In genomic region chr11:99039782-99040181, GRCm38 (mm10) we compare ENCODE assay signal across 8 mouse cellular contexts. TPM values are rescaled to one million over a fixed set of nuclear protein-coding genes. Genes with fewer than 3 reads are reported as not detected.
DNase-seq lines count a peak whose midpoint lies in the region; ATAC-seq and TF ChIP-seq lines count a peak whose summit lies in the region.

No protein-coding gene starts in this region.

- 0 out of 2 replicates have a peak, but pooled peaks cover 4% of the 10 kb centered on the region for H3K36me3 ChIP-seq in embryonic facial prominence, embryonic 12.5 days
- H3K36me3 ChIP-seq in limb, embryonic 15.5 days, result no peaks in the 10 kb centered on the region
- no peaks in the 10 kb centered on the region for H3K36me3 ChIP-seq in midbrain, postnatal 0 days (ENCODE audit: insufficient read depth, low read length)

- peak overlapping the region; percentile 96 for H3K9ac ChIP-seq in embryonic facial prominence, embryonic 12.5 days
- peak overlapping the region; percentile 97 for H3K9ac ChIP-seq in limb, embryonic 15.5 days
- H3K9ac ChIP-seq in midbrain, postnatal 0 days (replicated peaks; ENCODE audit: low read length, poor library complexity, severe bottlenecking), result peak overlapping the region; percentile 59

- peak; percentile 65; the same call in 1 of the 2 replicates for ATAC-seq in embryonic facial prominence, embryonic 12.5 days (ENCODE audit: insufficient number of reproducible peaks, insufficient read depth, low FRiP score, low TSS enrichment)
- ATAC-seq in limb, embryonic 15.5 days (ENCODE audit: insufficient number of reproducible peaks, low FRiP score, low TSS enrichment, low read depth), result peak; percentile 62
- peak; percentile 81 for ATAC-seq in midbrain, postnatal 0 days (ENCODE audit: low FRiP score)

- WGBS in embryonic facial prominence, embryonic 12.5 days, result under 1% methylated on average over 15 of the region's 15 CpGs
- WGBS in limb, embryonic 15.5 days, result under 1% methylated on average over 15 of the region's 15 CpGs
- under 1% methylated on average over 15 of the region's 15 CpGs for WGBS in midbrain, postnatal 0 days

- H3K27ac ChIP-seq in embryonic facial prominence, embryonic 12.5 days, result peak overlapping the region; percentile 97
- H3K27ac ChIP-seq in limb, embryonic 15.5 days, result peak overlapping the region; percentile 94
- H3K27ac ChIP-seq in midbrain, postnatal 0 days (ENCODE audit: low read depth, low read length), result peak overlapping the region; percentile 65

- H3K4me3 ChIP-seq in embryonic facial prominence, embryonic 12.5 days, result peak overlapping the region; percentile 87
- peak overlapping the region; percentile 81 for H3K4me3 ChIP-seq in limb, embryonic 15.5 days
- peak overlapping the region; percentile 55 for H3K4me3 ChIP-seq in midbrain, postnatal 0 days (ENCODE audit: low read depth, low read length)

- H3K4me1 ChIP-seq in embryonic facial prominence, embryonic 12.5 days, result peaks cover 25% of the 10 kb centered on the region
- H3K4me1 ChIP-seq in limb, embryonic 15.5 days, result peaks cover 26% of the 10 kb centered on the region
- peaks cover 4% of the 10 kb centered on the region; the same call in 1 of the 2 replicates for H3K4me1 ChIP-seq in midbrain, postnatal 0 days (ENCODE audit: insufficient read depth, low read length)

- DNase-seq in 416B (ENCODE audit: low read depth), result peak; percentile 90
- peak; percentile 86 for DNase-seq in adrenal gland, postnatal 14 days
- DNase-seq in heart, adult 9 months (ENCODE audit: low spot score in 2 of 2), result peak; percentile 81 to 87
- peak; percentile 90 for DNase-seq in kidney, adult 9 months
- DNase-seq in midbrain, postnatal 0 days (ENCODE audit: low spot score), result peak; percentile 93
- DNase-seq in spleen, postnatal 10 days (ENCODE audit: low spot score in 2 of 2), result peak; percentile 58 to 76

- H3K4me2 ChIP-seq in embryonic facial prominence, embryonic 12.5 days (replicated peaks), result peak overlapping the region; percentile 91
- peak overlapping the region; percentile 82 for H3K4me2 ChIP-seq in limb, embryonic 15.5 days
- peak overlapping the region; percentile 98 for H3K4me2 ChIP-seq in midbrain, postnatal 0 days (ENCODE audit: low read depth, low read length, poor library complexity, severe bottlenecking)

- H3K9me3 ChIP-seq in embryonic facial prominence, embryonic 12.5 days, result no peaks in the 10 kb centered on the region
- H3K9me3 ChIP-seq in limb, embryonic 15.5 days, result no peaks in the 10 kb centered on the region
- no peaks in the 10 kb centered on the region for H3K9me3 ChIP-seq in midbrain, postnatal 0 days (ENCODE audit: low read length)

- TF ChIP-seq CTCF in midbrain, postnatal 0 days (IDR thresholded peaks at IDR 0.05), result peak; percentile 90

- no peaks in the 10 kb centered on the region for H3K27me3 ChIP-seq in embryonic facial prominence, embryonic 12.5 days
- no peaks in the 10 kb centered on the region for H3K27me3 ChIP-seq in limb, embryonic 15.5 days
- no peaks in the 10 kb centered on the region for H3K27me3 ChIP-seq in midbrain, postnatal 0 days (ENCODE audit: insufficient read depth, low read length)

RNA-seq across cellular contexts. Expression of gene Igfbp4, which starts 1.3 kb away (rescaled TPM):
- total RNA-seq in adrenal gland, postnatal 14 days (2021), result 112 and 219 TPM in 2 replicates
- 942 and 961 TPM in 2 replicates for polyA plus RNA-seq in embryonic facial prominence, embryonic 12.5 days (2016; fragmentation: Nextera tagmentation; extraction: Ambion mirVana)
- polyA plus RNA-seq in limb, embryonic 15.5 days (2015; fragmentation: Nextera tagmentation; extraction: Ambion mirVana), result 1,243 and 1,296 TPM in 2 replicates
- total RNA-seq in midbrain, postnatal 0 days (2014; rRNA removed), result 78.8 and 96.7 TPM in 2 replicates
- 92.4 and 104 TPM in 2 replicates for polyA plus RNA-seq in midbrain, postnatal 0 days (2015; fragmentation: Nextera tagmentation; extraction: Ambion mirVana)

RNA-seq across cellular contexts. Expression of gene Top2a, which starts 15.8 kb away (rescaled TPM):
- 52.0 and 70.5 TPM in 2 replicates for total RNA-seq in adrenal gland, postnatal 14 days (2021)
- polyA plus RNA-seq in embryonic facial prominence, embryonic 12.5 days (2016; fragmentation: Nextera tagmentation; extraction: Ambion mirVana), result 288 and 289 TPM in 2 replicates
- 162 and 178 TPM in 2 replicates for polyA plus RNA-seq in limb, embryonic 15.5 days (2015; fragmentation: Nextera tagmentation; extraction: Ambion mirVana)
- total RNA-seq in midbrain, postnatal 0 days (2014; rRNA removed), result 13.9 and 21.1 TPM in 2 replicates
- 7.4 and 10.0 TPM in 2 replicates for polyA plus RNA-seq in midbrain, postnatal 0 days (2015; fragmentation: Nextera tagmentation; extraction: Ambion mirVana)

RNA-seq across cellular contexts. Expression of gene Tns4, which starts 49.3 kb away (rescaled TPM):
- 0.52 and 0.90 TPM in 2 replicates for total RNA-seq in adrenal gland, postnatal 14 days (2021)
- 0.24 and 0.28 TPM in 2 replicates for polyA plus RNA-seq in embryonic facial prominence, embryonic 12.5 days (2016; fragmentation: Nextera tagmentation; extraction: Ambion mirVana)
- 1.9 and 2.1 TPM in 2 replicates for polyA plus RNA-seq in limb, embryonic 15.5 days (2015; fragmentation: Nextera tagmentation; extraction: Ambion mirVana)
- total RNA-seq in midbrain, postnatal 0 days (2014; rRNA removed), result 0.38 TPM in 2 replicates
- 0.17 and 0.26 TPM in 2 replicates for polyA plus RNA-seq in midbrain, postnatal 0 days (2015; fragmentation: Nextera tagmentation; extraction: Ambion mirVana)

RNA-seq across cellular contexts. Expression of gene Gjd3, which starts 57.0 kb away (rescaled TPM):
- total RNA-seq in adrenal gland, postnatal 14 days (2021), result not detected in 2 replicates
- polyA plus RNA-seq in embryonic facial prominence, embryonic 12.5 days (2016; fragmentation: Nextera tagmentation; extraction: Ambion mirVana), result 0.73 and 1.4 TPM in 2 replicates
- 0.49 and 0.86 TPM in 2 replicates for polyA plus RNA-seq in limb, embryonic 15.5 days (2015; fragmentation: Nextera tagmentation; extraction: Ambion mirVana)
- total RNA-seq in midbrain, postnatal 0 days (2014; rRNA removed), result 3.0 and 5.1 TPM in 2 replicates
- 4.5 and 5.1 TPM in 2 replicates for polyA plus RNA-seq in midbrain, postnatal 0 days (2015; fragmentation: Nextera tagmentation; extraction: Ambion mirVana)

Comparison
In these comparisons a context has a peak if more than half of its experiments do, and no peak if none do; other contexts are left out.
1. Peak in every context shown above with its lines: DNase-seq, ATAC-seq, H3K4me3 ChIP-seq and H3K27ac ChIP-seq.
2. RNA of gene Top2a, which starts 15.8 kb away (polyA plus RNA-seq): 288 to 289 TPM in embryonic facial prominence, embryonic 12.5 days and 162 to 178 TPM in limb, embryonic 15.5 days; 7.4 to 10.0 TPM in midbrain, postnatal 0 days; every median in the first group is over 10 times any median in the second.